Mouse (Mus musculus): ENCODE measurements at regions not wholly inside any gene's neighbourhood (a gene's known extent, or its start where the extent isn't known, plus 50 kb on each side); places are given as distances from the start of the nearest gene placed in this dataset.

GRCm38 (mm10) chr13:63644308-63644707, 70.9 kb upstream of the Ptch1 start:
- TF ChIP-seq MAX (IDR thresholded peaks at IDR 0.05; ENCODE audit: low read depth) (no peak), POLR2A (IDR thresholded peaks at IDR 0.05; ENCODE audit: insufficient read length, low read depth) (no peak), USF1 (IDR thresholded peaks at IDR 0.05; ENCODE audit: low read depth) (no peak), CEBPB (IDR thresholded peaks at IDR 0.05; ENCODE audit: insufficient read depth, poor library complexity, severe bottlenecking) (no peak), TCF12 (IDR thresholded peaks at IDR 0.05; ENCODE audit: insufficient read depth, poor library complexity, severe bottlenecking) (no peak), E2F4 (IDR thresholded peaks at IDR 0.05; ENCODE audit: insufficient read depth) (no peak), POLR2AphosphoS2 (IDR thresholded peaks at IDR 0.05; ENCODE audit: insufficient read length, low read depth) (no peak)
